Mouse (Mus musculus): ENCODE results near the gene 2610028H24Rik. TPM values are rescaled to one million over a fixed set of nuclear protein-coding genes. Genes with fewer than 3 reads are reported as not detected.

The 2610028H24Rik gene
- total and polyA plus RNA-seq, 3 experiments, result 0.10 to 0.15 TPM; not detected in 1

- no peak for TF ChIP-seq CHD2 (IDR thresholded peaks at IDR 0.05; ENCODE audit: low read length)
- no peak for TF ChIP-seq USF2 (IDR thresholded peaks at IDR 0.05; ENCODE audit: borderline replicate concordance in 1 of 2, insufficient read depth in 1 of 2, low read depth in 1 of 2, low read length in 2 of 2)
- no peak for TF ChIP-seq MAX (IDR thresholded peaks at IDR 0.05; ENCODE audit: low read length)
- TF ChIP-seq NELFE (IDR thresholded peaks at IDR 0.05; ENCODE audit: low read depth, low read length), result no peak
- TF ChIP-seq ZKSCAN1 (IDR thresholded peaks at IDR 0.05; ENCODE audit: low read depth, low read length), result no peak
- peak; percentile 64 for TF ChIP-seq MXI1 (IDR thresholded peaks at IDR 0.05; ENCODE audit: low read depth, low read length)
- no peak for TF ChIP-seq ZMIZ1 (IDR thresholded peaks at IDR 0.05; ENCODE audit: low read depth, low read length)
- no peak for TF ChIP-seq ZNF384 (IDR thresholded peaks at IDR 0.05; ENCODE audit: low read depth, low read length)
- no peak for TF ChIP-seq POLR2AphosphoS5 (IDR thresholded peaks at IDR 0.05; ENCODE audit: borderline replicate concordance, low read depth, low read length)
- TF ChIP-seq MAFK (IDR thresholded peaks at IDR 0.05; ENCODE audit: borderline replicate concordance, low read depth, low read length), result peak; percentile 55; the same call in 1 of the 2 replicates
- peak; percentile 94 for TF ChIP-seq MYB (IDR thresholded peaks at IDR 0.05; ENCODE audit: low read depth, low read length)
Observed at GRCm38 (mm10) chr10:76496366-76496765, 47.5 kb downstream of the 2610028H24Rik start (continued).

DNA sequence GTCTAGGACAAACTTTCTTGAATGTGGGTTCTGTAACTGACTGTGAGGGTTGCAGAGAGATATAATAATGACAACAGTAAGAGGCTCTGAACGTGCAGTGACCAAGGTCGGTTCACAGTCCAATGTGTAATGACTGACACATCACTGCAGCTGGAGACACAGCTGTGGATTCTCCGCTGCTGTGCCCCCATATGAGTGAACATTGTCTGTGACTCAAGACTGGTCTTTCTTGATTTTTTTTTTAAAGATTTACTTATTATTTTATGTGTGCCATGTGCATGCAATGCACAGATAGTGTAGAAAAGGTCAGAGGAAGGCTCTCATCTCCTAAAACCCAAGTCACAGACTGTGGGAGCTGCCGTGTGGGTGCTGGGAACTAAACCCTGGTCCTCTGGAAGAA is 48.6 kb downstream of the 2610028H24Rik start:
- Histone ChIP-seq H3K36me3 (ENCODE audit: control insufficient read depth in 1 of 2, insufficient read depth in 2 of 2, low read length in 2 of 2) (peaks cover 17 to 38% of the 10 kb centered on the region in 2 experiments), H3K79me2 (ENCODE audit: control insufficient read depth, insufficient read depth, low read length, poor library complexity) (no peaks in the 10 kb centered on the region), H3K4me3 (ENCODE audit: control insufficient read depth in 1 of 2, insufficient read depth in 1 of 2, low read depth in 2 of 2, low read length in 2 of 2) (no peak overlapping the region), H3K9ac (ENCODE audit: control insufficient read depth, low read depth, low read length, poor library complexity, severe bottlenecking) (no peak overlapping the region), H3K27me3 (ENCODE audit: control insufficient read depth in 1 of 2, insufficient read depth in 2 of 2, low read length in 2 of 2) (no peaks in the 10 kb centered on the region), H3K27ac (ENCODE audit: control insufficient read depth, low read depth, low read length) (no peak overlapping the region), H3K9me3 (replicated peaks; ENCODE audit: insufficient read depth, low read length) (no peaks in the 10 kb centered on the region), H3K4me1 (ENCODE audit: control insufficient read depth in 1 of 2, insufficient read depth in 2 of 2, low read length in 2 of 2) (peaks cover 25 to 37% of the 10 kb centered on the region in 2 experiments)
- DNase-seq (ENCODE audit: low read depth, low spot score), result no peak
- TF ChIP-seq MXI1 (IDR thresholded peaks at IDR 0.05; ENCODE audit: low read depth, low read length), result no peak

- no peaks in the 10 kb centered on the region for H3K4me1 ChIP-seq (ENCODE audit: control insufficient read depth in 1 of 2, insufficient read depth in 2 of 2, low read length in 2 of 2)
- H3K4me3 ChIP-seq (ENCODE audit: control insufficient read depth in 1 of 2, insufficient read depth in 1 of 2, low read depth in 2 of 2, low read length in 2 of 2), result no peak overlapping the region
- H3K27ac ChIP-seq (ENCODE audit: control insufficient read depth, low read depth, low read length), result no peak overlapping the region
- DNase-seq (ENCODE audit: low read depth, low spot score), result no peak
- peaks cover 0 to 16% of the 10 kb centered on the region in 2 experiments; a peak in 2 of 4 replicates for H3K36me3 ChIP-seq (ENCODE audit: control insufficient read depth in 1 of 2, insufficient read depth in 2 of 2, low read length in 2 of 2)
- H3K9me3 ChIP-seq (replicated peaks; ENCODE audit: insufficient read depth, low read length), result no peaks in the 10 kb centered on the region
- no peaks in the 10 kb centered on the region for H3K79me2 ChIP-seq (ENCODE audit: control insufficient read depth, insufficient read depth, low read length, poor library complexity)
- no peak overlapping the region for H3K9ac ChIP-seq (ENCODE audit: control insufficient read depth, low read depth, low read length, poor library complexity, severe bottlenecking)
- H3K27me3 ChIP-seq (ENCODE audit: control insufficient read depth in 1 of 2, insufficient read depth in 2 of 2, low read length in 2 of 2), result no peaks in the 10 kb centered on the region
- no peak for TF ChIP-seq SMC3 (IDR thresholded peaks at IDR 0.05; ENCODE audit: low read depth, low read length)
- no peak for TF ChIP-seq TAL1 (IDR thresholded peaks at IDR 0.05; ENCODE audit: low read length)
- TF ChIP-seq GABPA (IDR thresholded peaks at IDR 0.05; ENCODE audit: low read depth, low read length), result no peak
- no peak for TF ChIP-seq ZC3H11A (IDR thresholded peaks at IDR 0.05; ENCODE audit: low read depth, low read length)
- TF ChIP-seq NELFE (IDR thresholded peaks at IDR 0.05; ENCODE audit: low read depth, low read length), result no peak
- no peak for TF ChIP-seq GATA1 (IDR thresholded peaks at IDR 0.05; ENCODE audit: low read depth, low read length)
- no peak for TF ChIP-seq TCF12 (IDR thresholded peaks at IDR 0.05; ENCODE audit: low read depth, low read length)
- TF ChIP-seq ZNF384 (IDR thresholded peaks at IDR 0.05; ENCODE audit: low read depth, low read length), result no peak
Observed at GRCm38 (mm10) chr10:76504271-76504943, 55.5 kb downstream of the 2610028H24Rik start.

Data from MEL (cell line).